Mouse (Mus musculus) left cerebral cortex, adult 18-20 months (tissue): ENCODE measurements at regions not wholly inside any gene's neighbourhood (a gene's known extent, or its start where the extent isn't known, plus 50 kb on each side); places are given as distances from the start of the nearest gene placed in this dataset.
A peak's percentile ranks its signal among the peaks of the same experiment; 100 is the strongest.

Experiments
- DNase-seq, 2 experiments: peaks; one replicate each; pipeline ENCODE4 v3.0.0; 2021 to 2022; ENCODE audit warnings: low spot score in 2 of 2, mixed read lengths in 1 of 2

GRCm38 (mm10) chr17:66252926-66253325 lies 129.6 kb downstream of the Ddx11 start:
- DNase-seq = no peak

DNA sequence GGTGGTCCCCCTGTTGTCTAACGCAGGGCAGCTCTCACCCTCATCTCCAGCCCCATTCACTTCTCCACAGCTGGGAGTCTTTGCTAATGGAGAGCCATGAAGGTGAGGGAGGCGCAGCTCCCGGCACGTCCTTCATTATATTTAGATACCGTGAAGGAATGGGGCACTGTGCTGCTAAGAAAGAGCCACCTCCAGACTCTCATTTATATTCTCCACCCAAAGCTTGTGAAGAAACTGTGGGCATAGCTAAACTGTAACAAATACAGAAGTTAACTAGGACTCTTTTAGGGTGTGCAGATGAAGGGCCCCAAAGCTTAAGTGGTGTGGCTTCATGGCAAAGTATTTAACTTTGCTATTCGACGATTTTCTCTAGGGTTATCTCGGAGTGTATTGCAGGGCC lies 136.4 kb downstream of the Ddx11 start:
- DNase-seq = peak in 1 of 2 experiments; percentile 18

DNA sequence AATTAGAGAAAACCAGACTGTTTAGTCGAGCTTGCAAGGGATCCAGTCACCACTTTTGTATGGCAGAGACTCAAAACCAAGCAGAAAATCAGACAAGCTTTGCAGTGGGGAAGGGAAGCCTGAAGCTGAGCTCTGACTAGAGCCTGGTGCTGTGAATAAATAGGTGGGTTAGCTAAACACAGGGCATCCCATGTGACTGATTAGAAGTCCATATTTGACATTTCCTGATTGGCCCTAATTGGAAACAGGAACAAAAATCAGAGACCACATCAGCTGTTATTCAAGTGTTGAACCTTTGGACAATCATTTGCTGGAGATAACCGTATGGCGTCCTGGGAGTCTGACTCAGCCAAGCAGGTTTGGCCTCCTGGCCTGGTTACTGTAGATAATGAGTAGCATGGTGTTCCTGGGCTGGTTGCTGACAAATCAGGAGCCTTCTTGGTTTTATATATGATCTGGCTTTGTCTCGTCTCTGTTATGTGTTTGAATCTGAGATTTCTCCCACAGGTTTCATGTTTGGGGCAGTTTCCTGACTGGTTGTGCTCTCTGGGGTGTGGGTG lies 139.4 kb downstream of the Ddx11 start:
- no peak for DNase-seq

- DNase-seq = no peak
These were observed 140.1 kb downstream of the Ddx11 start for GRCm38 (mm10) chr17:66263405-66263804.

GRCm38 (mm10) chr17:66266803-66267202 lies 143.5 kb downstream of the Ddx11 start:
- DNase-seq = peak in 1 of 2 experiments; percentile 49

DNA sequence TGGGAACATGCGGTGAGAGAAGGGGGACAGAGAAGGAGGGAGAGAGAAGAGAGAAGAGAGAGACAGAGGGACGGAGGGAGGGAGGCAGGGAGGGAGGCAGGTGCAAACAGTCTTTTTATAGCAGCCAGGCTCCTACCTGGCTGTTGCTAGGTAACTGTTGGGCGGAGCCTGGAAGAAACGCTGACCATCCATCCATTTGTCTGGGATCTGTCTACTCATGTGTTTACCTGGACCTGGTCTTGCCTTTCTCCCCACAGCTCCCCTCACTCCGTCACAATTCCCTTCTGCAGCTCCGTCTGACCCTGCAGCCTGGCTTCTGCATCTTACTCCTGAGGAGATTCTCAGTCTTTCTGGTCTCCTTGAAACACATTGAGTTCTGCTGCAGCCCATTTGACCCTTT lies 144.5 kb downstream of the Ddx11 start:
- DNase-seq = no peak

DNA sequence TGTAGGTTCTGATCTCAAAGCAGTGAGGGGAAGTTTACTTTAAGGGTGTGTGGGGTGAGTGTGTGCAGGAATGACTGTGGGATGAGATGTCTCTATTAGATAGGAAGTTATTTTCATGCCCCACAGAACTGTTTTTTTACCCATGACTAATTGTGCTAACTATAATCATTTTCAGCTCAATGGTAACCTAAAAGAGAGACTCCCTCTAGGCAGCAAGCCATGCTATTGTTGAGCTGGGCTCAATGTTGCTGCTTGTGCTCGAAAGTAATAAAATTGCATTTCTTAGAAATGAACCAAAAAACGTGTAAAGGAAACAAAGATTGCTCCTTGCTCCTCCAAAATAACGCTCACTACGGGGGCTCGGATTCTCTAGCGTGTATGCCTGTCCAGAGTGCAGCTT lies 146.2 kb downstream of the Ddx11 start:
- DNase-seq = no peak

DNA sequence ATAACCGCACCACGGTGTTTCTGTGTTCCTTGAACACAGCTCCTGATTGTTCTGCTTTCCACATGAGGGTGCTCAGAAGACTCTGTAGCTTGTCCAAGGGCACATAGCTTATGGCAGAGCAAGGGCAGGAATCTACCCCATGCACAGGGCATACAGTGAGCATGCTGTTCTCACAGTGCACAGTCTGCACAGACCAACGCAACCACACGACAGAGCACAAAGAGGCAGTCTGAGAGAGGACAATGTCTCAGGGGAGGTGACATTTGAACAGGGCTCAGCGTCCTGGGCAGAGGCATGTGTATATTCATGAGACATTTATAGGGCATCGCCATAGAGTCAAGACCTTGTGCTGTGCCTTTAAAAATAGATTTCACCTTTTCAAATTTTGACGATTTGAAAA lies 148.6 kb downstream of the Ddx11 start:
- no peak for DNase-seq

DNA sequence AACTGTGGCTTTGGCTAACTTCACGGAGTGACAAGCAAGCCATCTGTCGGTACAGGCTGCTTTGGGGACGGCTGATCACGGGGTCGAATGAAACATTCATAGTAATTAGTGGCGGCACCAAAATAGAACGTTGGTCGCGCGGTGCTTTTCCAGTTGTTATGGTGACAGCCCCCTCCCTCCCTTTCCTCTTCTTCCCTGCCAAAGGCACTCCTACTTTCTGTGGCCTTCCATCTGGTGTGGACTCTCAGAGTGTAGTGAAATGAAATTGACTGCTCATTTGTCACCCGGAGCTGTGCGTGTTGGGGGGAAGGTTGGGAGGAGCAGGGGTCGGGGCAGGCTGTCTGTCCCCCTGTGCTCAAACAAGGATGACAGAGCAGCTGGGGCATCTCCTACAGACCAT lies 153.5 kb downstream of the Ddx11 start:
- peak; percentile 62 to 78 for DNase-seq

DNA sequence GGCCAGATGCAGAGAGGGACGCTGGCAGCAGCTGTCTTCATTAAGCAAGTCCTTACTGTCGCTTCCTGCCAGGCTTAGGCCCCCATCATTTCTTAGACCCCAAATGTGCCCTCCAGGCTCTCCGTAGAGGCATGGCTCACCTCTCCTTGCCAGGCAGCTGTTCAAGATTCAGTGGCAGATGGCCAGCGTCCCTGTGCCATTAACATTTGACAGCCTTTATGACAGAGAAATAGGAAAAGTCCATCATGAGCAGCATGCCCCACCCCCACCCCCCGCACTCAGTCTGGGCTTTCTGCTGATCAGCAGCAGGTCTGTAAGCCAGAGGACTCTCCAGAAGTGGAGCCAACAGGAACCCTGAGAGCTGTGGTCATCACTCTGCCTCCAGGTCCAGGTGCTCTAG lies 154.7 kb downstream of the Ddx11 start:
- DNase-seq = no peak

- no peak for DNase-seq
These were observed 162.0 kb downstream of the Ddx11 start for GRCm38 (mm10) chr17:66285295-66285694.
